Mouse (Mus musculus): ENCODE results near the gene Ncf2.

DNA sequence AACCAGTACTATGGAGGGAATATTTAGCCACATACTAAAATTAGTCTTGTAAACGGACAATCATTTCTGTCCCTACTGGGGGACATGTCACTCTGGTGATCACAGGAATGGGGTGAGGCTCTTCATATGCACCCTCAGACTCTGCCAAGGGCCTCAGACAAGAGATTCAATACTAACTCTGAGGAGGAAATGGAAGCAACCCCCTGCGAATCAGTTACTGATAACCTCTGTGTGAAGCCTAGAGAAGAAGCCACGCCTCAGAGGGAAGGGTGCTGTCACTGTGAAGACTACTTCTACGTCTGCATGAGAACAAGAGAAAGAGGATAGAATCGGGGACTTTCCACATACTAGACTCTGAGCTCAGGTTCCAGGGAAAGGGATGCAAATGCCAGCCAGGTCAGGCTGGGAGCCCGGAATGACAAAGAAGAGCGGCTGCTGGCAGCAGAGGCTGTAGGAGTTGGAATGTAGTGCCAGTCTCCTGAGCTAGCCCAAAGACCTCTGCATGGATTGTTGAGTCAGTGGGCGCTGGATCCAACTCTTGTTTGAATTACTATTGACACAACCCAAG is 4.2 kb upstream of the Ncf2 start:
- TF ChIP-seq CTCF (conservative IDR thresholded peaks at IDR 0.05; ENCODE audit: low read length) (no peak), NANOG (IDR thresholded peaks at IDR 0.05; ENCODE audit: borderline replicate concordance, low read length) (no peak)

Measured in E14TG2a.4 (cell line).